Mouse (Mus musculus): ENCODE data around the gene Nefh. TPM values are rescaled to one million over a fixed set of nuclear protein-coding genes. Genes with fewer than 3 reads are reported as not detected.
A peak's percentile ranks its signal among the peaks of the same experiment; 100 is the strongest.

The Nefh gene
- polyA plus RNA-seq, 1 experiment = not detected

GRCm38 (mm10) chr11:4963099-4963808 is 15.4 kb upstream of the Nefh start:
- Histone ChIP-seq H3K27ac (ENCODE audit: insufficient read depth, low read length) (no peak overlapping the region), H3K4me3 (ENCODE audit: insufficient read depth, low read length) (no peak overlapping the region), H3K4me1 (ENCODE audit: control insufficient read depth, insufficient read depth, low read length) (no peaks in the 10 kb centered on the region)
- TF ChIP-seq POLR2A (IDR thresholded peaks at IDR 0.05; ENCODE audit: low read depth, low read length) (no peak), CTCF (IDR thresholded peaks at IDR 0.05; ENCODE audit: borderline replicate concordance, insufficient read depth, low read length) (no peak)

GRCm38 (mm10) chr11:4953918-4954317 is 6.1 kb upstream of the Nefh start:
- Histone ChIP-seq H3K4me3 (ENCODE audit: insufficient read depth, low read length) (no peak overlapping the region), H3K27ac (ENCODE audit: insufficient read depth, low read length) (no peak overlapping the region), H3K4me1 (ENCODE audit: control insufficient read depth, insufficient read depth, low read length) (no peaks in the 10 kb centered on the region)
- no peak for TF ChIP-seq CTCF (IDR thresholded peaks at IDR 0.05; ENCODE audit: borderline replicate concordance, insufficient read depth, low read length)
- no peak for TF ChIP-seq POLR2A (IDR thresholded peaks at IDR 0.05; ENCODE audit: low read depth, low read length)

GRCm38 (mm10) chr11:4953401-4953800 is 5.5 kb upstream of the Nefh start:
- TF ChIP-seq CTCF (IDR thresholded peaks at IDR 0.05; ENCODE audit: borderline replicate concordance, insufficient read depth, low read length) = no peak
- no peak for TF ChIP-seq POLR2A (IDR thresholded peaks at IDR 0.05; ENCODE audit: low read depth, low read length)
- Histone ChIP-seq H3K4me1 (ENCODE audit: control insufficient read depth, insufficient read depth, low read length) (no peaks in the 10 kb centered on the region), H3K4me3 (ENCODE audit: insufficient read depth, low read length) (no peak overlapping the region), H3K27ac (ENCODE audit: insufficient read depth, low read length) (no peak overlapping the region)

GRCm38 (mm10) chr11:4949256-4950044 is 1.6 kb upstream of the Nefh start:
- H3K4me1 ChIP-seq (ENCODE audit: control insufficient read depth, insufficient read depth, low read length) = no peaks in the 10 kb centered on the region
- TF ChIP-seq CTCF (IDR thresholded peaks at IDR 0.05; ENCODE audit: borderline replicate concordance, insufficient read depth, low read length) (no peak), POLR2A (IDR thresholded peaks at IDR 0.05; ENCODE audit: low read depth, low read length) (no peak)
- no peak overlapping the region for H3K27ac ChIP-seq (ENCODE audit: insufficient read depth, low read length)
- H3K4me3 ChIP-seq (ENCODE audit: insufficient read depth, low read length) = no peak overlapping the region

- no peak overlapping the region for H3K4me3 ChIP-seq (ENCODE audit: insufficient read depth, low read length)
- no peak overlapping the region for H3K27ac ChIP-seq (ENCODE audit: insufficient read depth, low read length)
- no peak for TF ChIP-seq POLR2A (IDR thresholded peaks at IDR 0.05; ENCODE audit: low read depth, low read length)
- TF ChIP-seq CTCF (IDR thresholded peaks at IDR 0.05; ENCODE audit: borderline replicate concordance, insufficient read depth, low read length) = no peak
- no peaks in the 10 kb centered on the region for H3K4me1 ChIP-seq (ENCODE audit: control insufficient read depth, insufficient read depth, low read length)
These were observed 928 bp upstream of the Nefh start for GRCm38 (mm10) chr11:4948792-4949191.

GRCm38 (mm10) chr11:4946947-4947812 is 684 bp downstream of the Nefh start:
- TF ChIP-seq POLR2A (IDR thresholded peaks at IDR 0.05; ENCODE audit: low read depth, low read length) (no peak), CTCF (IDR thresholded peaks at IDR 0.05; ENCODE audit: borderline replicate concordance, insufficient read depth, low read length) (peak; percentile 15; the same call in 1 of the 2 replicates)
- H3K27ac ChIP-seq (ENCODE audit: insufficient read depth, low read length) = no peak overlapping the region
- no peaks in the 10 kb centered on the region for H3K4me1 ChIP-seq (ENCODE audit: control insufficient read depth, insufficient read depth, low read length)
- H3K4me3 ChIP-seq (ENCODE audit: insufficient read depth, low read length) = peak overlapping the region; percentile 15; the same call in 1 of the 2 replicates

- no peak overlapping the region for H3K27ac ChIP-seq (ENCODE audit: insufficient read depth, low read length)
- TF ChIP-seq POLR2A (IDR thresholded peaks at IDR 0.05; ENCODE audit: low read depth, low read length) (no peak), CTCF (IDR thresholded peaks at IDR 0.05; ENCODE audit: borderline replicate concordance, insufficient read depth, low read length) (no peak)
- no peaks in the 10 kb centered on the region for H3K4me1 ChIP-seq (ENCODE audit: control insufficient read depth, insufficient read depth, low read length)
- H3K4me3 ChIP-seq (ENCODE audit: insufficient read depth, low read length) = no peak overlapping the region
These were observed 1.3 kb downstream of the Nefh start for GRCm38 (mm10) chr11:4946530-4946929.

- Histone ChIP-seq H3K27ac (ENCODE audit: insufficient read depth, low read length) (no peak overlapping the region), H3K4me1 (ENCODE audit: control insufficient read depth, insufficient read depth, low read length) (no peaks in the 10 kb centered on the region), H3K4me3 (ENCODE audit: insufficient read depth, low read length) (no peak overlapping the region)
- TF ChIP-seq CTCF (IDR thresholded peaks at IDR 0.05; ENCODE audit: borderline replicate concordance, insufficient read depth, low read length) (no peak), POLR2A (IDR thresholded peaks at IDR 0.05; ENCODE audit: low read depth, low read length) (no peak)
These were observed 11.6 kb downstream of the Nefh start for GRCm38 (mm10) chr11:4936243-4936642.

- Histone ChIP-seq H3K4me3 (ENCODE audit: insufficient read depth, low read length) (no peak overlapping the region), H3K27ac (ENCODE audit: insufficient read depth, low read length) (no peak overlapping the region), H3K4me1 (ENCODE audit: control insufficient read depth, insufficient read depth, low read length) (no peaks in the 10 kb centered on the region)
- TF ChIP-seq POLR2A (IDR thresholded peaks at IDR 0.05; ENCODE audit: low read depth, low read length) (no peak), CTCF (IDR thresholded peaks at IDR 0.05; ENCODE audit: borderline replicate concordance, insufficient read depth, low read length) (no peak)
These were observed 16.8 kb downstream of the Nefh start for GRCm38 (mm10) chr11:4931009-4931601.
